Mouse (Mus musculus) forebrain, embryonic 11.5 days (tissue): ENCODE measurements around the gene Dnajc12. TPM values are rescaled to one million over a fixed set of nuclear protein-coding genes. Genes with fewer than 3 reads are reported as not detected.
"Not testable (repeated sequence)": the region's sequence is repeated elsewhere in the genome, so short reads cannot be mapped to it uniquely, and the experiment has no call there.

ENCODE experiments used
- ATAC-seq: fragments of 200-750 bp; cut with Nextera tagmentation; replicated peaks from 2 replicates; pipeline ENCODE4 v1.8.0; 2017; ENCODE audit warnings: moderate TSS enrichment; ENCODE audit not compliant: low FRiP score
- DNase-seq: peaks from one replicate; pipeline ENCODE4 v3.0.0-alpha.2; 2017; ENCODE audit warnings: low spot score
- H3K27ac ChIP-seq: fragments of 300-500 bp; sonication (generic); 2 replicates; pipeline ENCODE4 v1.5.1; 2014; ENCODE audit warnings: low read depth, low read length
- H3K27me3 ChIP-seq: fragments of 300-500 bp; sonication (generic); 2 replicates; pipeline ENCODE4 v1.6.1; 2014; ENCODE audit warnings: mild to moderate bottlenecking, low read length, mixed read lengths; ENCODE audit not compliant: control insufficient read depth, insufficient read depth
- H3K36me3 ChIP-seq: fragments of 300-500 bp; sonication (generic); 2 replicates; pipeline ENCODE4 v1.6.1; 2014; ENCODE audit warnings: mild to moderate bottlenecking, low read length, moderate library complexity, mixed read lengths; ENCODE audit not compliant: control insufficient read depth, insufficient read depth
- H3K4me1 ChIP-seq: fragments of 300-500 bp; sonication (generic); replicated peaks from 2 replicates; pipeline ENCODE4 v1.6.1; 2014; ENCODE audit warnings: low read length, mixed read lengths; ENCODE audit not compliant: control insufficient read depth, insufficient read depth
- H3K4me2 ChIP-seq: fragments of 300-500 bp; sonication (generic); 2 replicates; pipeline ENCODE4 v1.6.1; 2014; ENCODE audit warnings: low read depth, mild to moderate bottlenecking, low read length, moderate library complexity, mixed read lengths; ENCODE audit not compliant: severe bottlenecking
- H3K4me3 ChIP-seq: fragments of 300-500 bp; sonication (generic); 2 replicates; pipeline ENCODE4 v1.5.1; 2014; ENCODE audit warnings: low read depth, low read length
- H3K9ac ChIP-seq: fragments of 300-500 bp; sonication (generic); 2 replicates; pipeline ENCODE4 v1.6.1; 2014; ENCODE audit warnings: low read length
- H3K9me3 ChIP-seq: fragments of 300-500 bp; sonication (generic); 2 replicates; pipeline ENCODE4 v1.6.1; 2016; ENCODE audit warnings: low read length, mixed read lengths; ENCODE audit not compliant: control insufficient read depth
- WGBS: fragments of 180-500 bp; shearing (Covaris S2); extraction: QIAGEN DNeasy Blood & Tissue Kit; methylation state at CpG from one replicate; pipeline ENCODE4 v1.1.7; 2014; 5-methylcytosine and 5-hydroxymethylcytosine counted together
- polyA plus RNA-seq: library from polyadenylated mRNA; unstranded; fragments of >200 nt; fragmentation: Nextera tagmentation; extraction: Ambion mirVana; gene quantifications from 2 replicates; pipeline ENCODE4 v1.2.1, GENCODE M21; 2014

Dnajc12 gene
- polyA plus RNA-seq, 1 experiment from 2014 or later, result 8.7 TPM

DNA sequence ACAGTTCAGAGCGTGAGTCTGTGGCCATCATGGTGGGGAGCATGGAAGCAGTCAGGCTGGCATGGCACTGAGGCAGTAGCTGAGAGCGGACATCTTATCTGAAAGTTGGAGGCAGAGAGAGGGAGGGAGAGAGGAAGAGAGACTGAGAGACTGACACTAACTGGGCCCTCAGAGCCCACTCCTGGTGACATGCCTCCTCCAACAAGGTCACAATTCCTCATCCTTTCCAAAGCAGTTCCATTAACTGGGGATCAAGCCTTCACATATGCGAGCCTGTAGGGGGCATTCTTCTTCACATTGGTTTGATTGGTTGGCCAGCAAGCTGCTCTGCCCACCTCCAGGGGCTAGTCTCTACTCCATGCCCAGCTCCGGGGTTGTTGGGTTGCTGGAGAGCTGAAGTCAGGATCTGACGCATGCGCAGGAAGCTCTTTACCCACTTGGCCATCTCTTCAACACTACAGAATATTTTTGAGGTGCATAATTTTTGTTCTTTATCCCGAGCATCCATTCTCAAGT is 49.0 kb downstream of the Dnajc12 start:
- H3K4me2 ChIP-seq, result no peak overlapping the region
- 88% methylated on average over 7 of the region's 7 CpGs for WGBS
- DNase-seq, result no peak
- no peak for ATAC-seq
- no peak overlapping the region for H3K9ac ChIP-seq
- no peaks in the 10 kb centered on the region for H3K27me3 ChIP-seq
- no peaks in the 10 kb centered on the region for H3K9me3 ChIP-seq
- no peak overlapping the region for H3K4me3 ChIP-seq
- no peaks in the 10 kb centered on the region for H3K36me3 ChIP-seq
- no peak overlapping the region for H3K27ac ChIP-seq
- H3K4me1 ChIP-seq, result no peaks in the 10 kb centered on the region

DNA sequence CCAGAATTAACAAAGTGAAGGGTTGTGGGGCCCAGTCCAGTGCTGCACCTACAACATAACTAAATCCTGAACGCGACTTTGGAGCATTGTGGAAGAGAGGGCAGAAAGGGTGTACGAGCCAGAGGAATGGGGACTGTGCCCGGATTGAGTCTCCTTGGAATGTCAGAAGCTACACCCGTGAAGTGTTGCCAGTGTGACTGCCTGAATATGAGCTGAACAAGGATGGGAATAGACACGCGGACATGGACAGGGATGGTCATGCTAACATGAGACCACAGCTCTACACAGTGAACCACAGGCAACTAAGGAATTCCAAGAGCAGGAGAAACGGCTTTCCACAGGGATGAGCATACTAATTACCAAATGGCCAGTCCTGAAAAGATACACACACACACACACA is 49.9 kb downstream of the Dnajc12 start:
- no peak overlapping the region for H3K9ac ChIP-seq
- 90% methylated on average over 8 of the region's 8 CpGs for WGBS
- no peak overlapping the region for H3K4me2 ChIP-seq
- no peak for DNase-seq
- H3K27me3 ChIP-seq, result no peaks in the 10 kb centered on the region
- no peaks in the 10 kb centered on the region for H3K36me3 ChIP-seq
- no peaks in the 10 kb centered on the region for H3K4me1 ChIP-seq
- no peak for ATAC-seq
- no peak overlapping the region for H3K4me3 ChIP-seq
- H3K27ac ChIP-seq, result no peak overlapping the region
- no peaks in the 10 kb centered on the region for H3K9me3 ChIP-seq

DNA sequence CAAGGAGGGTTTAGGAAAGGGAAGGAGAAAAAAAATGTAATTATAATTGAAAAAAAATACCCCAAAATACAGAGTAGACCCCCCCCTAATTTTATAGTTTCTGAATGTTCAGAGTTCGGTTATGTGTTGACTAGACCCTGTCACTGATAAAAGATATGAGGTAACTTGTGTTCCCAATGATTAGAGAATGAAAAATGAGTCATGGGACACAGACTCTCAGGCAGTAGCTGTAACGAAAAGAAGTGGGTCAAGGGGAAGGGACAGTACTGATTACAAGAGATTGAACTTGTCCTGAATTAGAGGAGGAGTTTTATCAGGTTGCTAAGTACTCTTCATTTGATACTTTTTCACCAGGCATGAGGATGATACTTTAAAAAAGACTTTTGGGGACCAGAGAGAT is 50.6 kb downstream of the Dnajc12 start:
- 84% methylated on average over 2 of the region's 2 CpGs for WGBS
- no peak for DNase-seq

DNA sequence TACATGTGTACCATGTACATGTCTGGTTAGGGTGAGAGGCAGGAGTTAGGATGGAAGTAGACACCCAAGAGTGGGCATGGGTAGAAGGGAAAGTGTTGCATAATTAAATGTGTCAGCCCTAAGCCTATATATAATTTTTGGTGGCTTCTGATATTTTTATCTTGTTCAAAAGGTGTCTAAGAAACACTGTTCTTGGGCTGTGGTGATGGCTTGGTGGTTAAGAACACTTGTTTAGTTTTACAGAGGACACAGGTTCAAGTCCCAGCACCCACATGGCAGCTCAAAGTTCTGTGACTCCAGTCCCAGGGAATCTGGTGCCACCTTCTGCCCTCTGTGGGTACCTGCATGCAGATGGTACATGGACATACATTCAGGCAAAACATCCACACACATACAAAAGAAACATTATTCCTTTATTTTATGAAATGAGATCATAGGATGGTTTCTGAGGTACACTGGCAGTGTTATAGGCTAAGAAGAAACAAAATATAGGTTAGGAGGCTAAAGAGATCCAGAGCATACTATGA is 56.6 kb downstream of the Dnajc12 start:
- H3K4me2 ChIP-seq, result no peak overlapping the region
- ATAC-seq (no peak), DNase-seq (no peak)
- no peaks in the 10 kb centered on the region for H3K27me3 ChIP-seq
- no peak overlapping the region for H3K27ac ChIP-seq
- no peaks in the 10 kb centered on the region for H3K9me3 ChIP-seq
- no peaks in the 10 kb centered on the region for H3K4me1 ChIP-seq
- H3K4me3 ChIP-seq, result no peak overlapping the region
- no peaks in the 10 kb centered on the region for H3K36me3 ChIP-seq
- H3K9ac ChIP-seq, result no peak overlapping the region

More for the DNA sequence above, 50.6 kb downstream of the Dnajc12 start:
- H3K27ac ChIP-seq, result no peak overlapping the region
- no peak for ATAC-seq
- no peak overlapping the region for H3K4me2 ChIP-seq
- no peaks in the 10 kb centered on the region for H3K9me3 ChIP-seq
- H3K36me3 ChIP-seq, result no peaks in the 10 kb centered on the region
- H3K4me3 ChIP-seq, result no peak overlapping the region
- no peak overlapping the region for H3K9ac ChIP-seq
- H3K27me3 ChIP-seq, result no peaks in the 10 kb centered on the region
- H3K4me1 ChIP-seq, result no peaks in the 10 kb centered on the region

DNA sequence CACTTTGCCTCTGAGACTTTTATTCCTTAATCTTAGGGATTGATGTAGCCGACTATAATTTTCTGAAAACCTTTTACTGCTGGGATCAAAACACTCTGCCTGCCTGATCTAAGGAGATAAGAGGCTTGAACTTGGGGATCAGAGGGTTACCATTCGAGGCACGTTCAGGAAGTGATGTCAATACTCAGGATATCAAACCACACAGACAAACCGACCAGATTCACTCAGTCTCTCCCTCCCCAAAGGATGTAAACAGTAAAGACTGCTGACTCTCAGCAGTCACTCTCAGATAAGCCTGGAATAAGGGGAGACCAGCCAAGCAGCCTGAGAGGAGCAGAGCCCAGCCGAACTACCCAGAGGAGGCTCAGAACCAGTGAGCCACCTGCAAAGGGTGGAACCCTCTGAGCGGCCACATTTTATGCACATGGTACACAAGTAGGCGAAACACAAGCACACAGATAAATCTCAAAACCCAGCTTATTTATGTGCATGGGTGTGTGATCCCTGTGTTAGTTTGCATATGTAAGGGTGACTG is 57.5 kb downstream of the Dnajc12 start:
- Histone ChIP-seq H3K27me3 (no peaks in the 10 kb centered on the region), H3K9me3 (no peaks in the 10 kb centered on the region), H3K36me3 (no peaks in the 10 kb centered on the region), H3K4me3 (no peak overlapping the region), H3K4me1 (no peaks in the 10 kb centered on the region), H3K4me2 (no peak overlapping the region), H3K9ac (no peak overlapping the region), H3K27ac (no peak overlapping the region)
- 73% methylated on average over 7 of the region's 7 CpGs for WGBS
- DNase-seq, result no peak
- ATAC-seq, result no peak

DNA sequence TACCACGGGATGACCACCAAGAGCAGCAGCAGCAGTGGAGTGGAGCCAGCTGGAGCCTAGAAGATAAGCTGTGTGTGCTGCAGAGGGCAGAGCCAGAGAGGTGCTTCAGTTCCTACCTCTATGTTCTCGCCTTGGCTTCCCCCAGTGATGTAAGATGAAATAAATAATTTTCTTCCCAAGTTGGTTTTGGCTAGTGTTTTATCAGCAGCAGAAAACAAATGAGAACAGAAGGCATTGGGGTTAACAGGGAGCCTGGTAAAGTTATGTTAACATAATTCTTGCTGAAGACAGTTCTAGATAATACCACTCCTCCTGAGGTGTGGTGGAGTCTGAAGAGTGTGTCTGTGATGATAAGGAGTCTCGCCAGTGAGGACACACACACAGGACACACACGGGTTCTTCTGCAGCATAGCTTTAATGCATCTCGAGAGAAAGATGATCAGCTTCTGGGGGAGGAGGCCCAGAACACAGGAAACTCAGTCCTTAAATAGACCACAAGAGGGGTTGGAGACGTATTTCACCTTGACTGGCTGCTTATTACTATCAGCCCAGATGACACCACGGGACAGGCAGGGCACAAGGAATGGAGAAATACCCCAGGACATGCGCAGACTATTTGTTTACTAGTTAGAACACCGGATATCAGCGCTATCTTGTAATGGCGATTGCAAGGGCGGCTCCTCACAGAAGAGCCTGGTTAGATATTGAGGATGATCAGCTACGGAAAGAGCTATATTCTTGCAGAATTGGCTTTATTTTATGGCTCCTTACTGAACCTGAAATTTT is 62.6 kb downstream of the Dnajc12 start:
- not testable (repeated sequence) for H3K9ac ChIP-seq, DNase-seq, H3K4me2 ChIP-seq, ATAC-seq, H3K36me3 ChIP-seq, H3K27ac ChIP-seq, H3K9me3 ChIP-seq, H3K27me3 ChIP-seq, H3K4me3 ChIP-seq, H3K4me1 ChIP-seq
- WGBS, result 91% methylated on average over 13 of the region's 13 CpGs

DNA sequence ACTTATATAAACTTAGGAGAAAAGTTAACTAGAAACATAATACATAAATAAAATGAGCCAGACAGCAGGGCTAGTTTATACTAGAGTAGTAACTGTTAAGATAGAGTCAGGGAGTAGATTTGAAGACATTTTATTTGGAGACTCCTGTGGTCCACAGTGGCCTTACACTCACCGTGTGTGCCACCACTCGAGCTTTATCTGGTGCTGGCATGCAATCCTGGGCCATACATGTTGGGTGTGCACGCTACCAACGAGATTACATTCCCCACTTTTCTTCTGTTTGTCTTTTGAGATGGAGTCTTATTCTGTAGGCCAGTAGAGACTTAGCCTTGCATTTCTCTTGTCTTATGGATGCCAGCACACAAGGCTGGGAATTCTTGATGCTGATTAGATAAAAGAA is 71.7 kb downstream of the Dnajc12 start:
- Histone ChIP-seq H3K36me3 (no peaks in the 10 kb centered on the region), H3K9ac (no peak overlapping the region), H3K4me1 (peaks cover 2% of the 10 kb centered on the region; the same call in 1 of the 2 replicates), H3K27ac (no peak overlapping the region), H3K27me3 (no peaks in the 10 kb centered on the region), H3K4me3 (no peak overlapping the region), H3K4me2 (no peak overlapping the region), H3K9me3 (no peaks in the 10 kb centered on the region)
- DNase-seq (no peak), ATAC-seq (no peak)
- WGBS, result 90% methylated on average over 4 of the region's 4 CpGs

DNA sequence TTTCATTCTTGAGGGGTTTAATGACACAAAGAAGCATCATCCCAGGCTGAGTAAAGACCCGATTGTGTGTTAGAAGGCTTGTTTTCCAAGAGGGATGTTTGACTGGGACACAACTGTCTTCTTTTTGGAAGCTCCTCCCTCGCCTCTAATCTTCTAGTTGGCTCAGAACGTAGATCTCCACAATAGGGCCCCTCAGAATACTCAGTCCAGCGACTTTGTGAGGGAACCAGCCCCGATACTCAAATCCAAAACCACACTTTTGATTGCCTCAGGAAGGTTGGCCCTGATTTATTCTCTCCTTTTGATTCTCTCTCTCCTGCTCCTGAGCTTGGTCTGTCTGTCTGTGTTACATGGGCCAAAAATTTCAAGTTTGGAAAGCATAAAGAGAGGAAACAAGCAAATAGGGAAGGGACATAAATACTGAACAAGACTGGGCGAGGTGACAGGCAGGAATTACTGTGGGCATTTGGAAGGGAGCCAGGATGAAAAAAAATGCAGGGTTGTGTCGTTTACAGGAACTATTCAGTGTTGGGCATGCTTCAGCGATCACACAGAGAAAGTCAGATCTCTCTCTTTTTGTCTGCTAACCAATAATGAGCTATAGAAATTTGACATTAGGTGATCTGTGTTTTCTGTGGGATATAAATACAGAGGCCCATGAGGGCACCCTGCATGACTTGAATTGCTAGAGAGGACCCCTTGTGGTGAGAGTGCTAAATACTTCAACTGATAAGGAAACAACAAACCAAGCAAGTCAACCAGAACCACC is 73.1 kb downstream of the Dnajc12 start:
- Histone ChIP-seq H3K4me2 (no peak overlapping the region), H3K27me3 (no peaks in the 10 kb centered on the region), H3K27ac (no peak overlapping the region), H3K4me1 (peaks cover 2% of the 10 kb centered on the region; the same call in 1 of the 2 replicates), H3K36me3 (no peaks in the 10 kb centered on the region), H3K9me3 (no peaks in the 10 kb centered on the region), H3K4me3 (no peak overlapping the region), H3K9ac (no peak overlapping the region)
- DNase-seq (no peak), ATAC-seq (no peak)
- 46% methylated on average over 8 of the region's 8 CpGs for WGBS
